Mouse (Mus musculus) thymus, postnatal 4 days (tissue): ENCODE measurements around the gene Ddx28.
"Not testable (repeated sequence)": the region's sequence is repeated elsewhere in the genome, so short reads cannot be mapped to it uniquely, and the experiment has no call there.

ENCODE experiments used
- DNase-seq: peaks from one replicate; pipeline ENCODE4 v3.0.0; 2021

Ddx28 gene

GRCm38 (mm10) chr8:106012203-106012602 is 521 bp upstream of the Ddx28 start:
- not testable (repeated sequence) for DNase-seq

GRCm38 (mm10) chr8:106010748-106011642 is 687 bp downstream of the Ddx28 start:
- DNase-seq, result peak; percentile 94

DNA sequence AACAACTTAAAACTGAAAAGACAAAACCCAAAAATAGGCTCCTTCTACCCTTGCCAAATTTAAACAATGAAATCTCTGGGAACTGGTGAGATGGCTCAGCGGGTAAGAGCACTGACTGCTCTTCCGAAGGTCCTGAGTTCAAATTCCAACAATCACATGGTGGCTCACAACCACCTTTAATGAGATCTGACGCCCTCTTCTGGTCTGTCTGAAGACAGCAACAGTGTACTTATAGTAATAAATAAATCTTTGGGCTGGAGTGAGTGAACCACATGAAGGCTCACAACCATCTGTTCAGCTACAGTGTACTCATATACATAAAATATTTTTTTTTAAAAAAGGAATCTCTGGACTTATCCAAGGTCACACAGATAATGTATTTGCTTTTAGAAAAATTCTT is 3.8 kb downstream of the Ddx28 start:
- not testable (repeated sequence) for DNase-seq

DNA sequence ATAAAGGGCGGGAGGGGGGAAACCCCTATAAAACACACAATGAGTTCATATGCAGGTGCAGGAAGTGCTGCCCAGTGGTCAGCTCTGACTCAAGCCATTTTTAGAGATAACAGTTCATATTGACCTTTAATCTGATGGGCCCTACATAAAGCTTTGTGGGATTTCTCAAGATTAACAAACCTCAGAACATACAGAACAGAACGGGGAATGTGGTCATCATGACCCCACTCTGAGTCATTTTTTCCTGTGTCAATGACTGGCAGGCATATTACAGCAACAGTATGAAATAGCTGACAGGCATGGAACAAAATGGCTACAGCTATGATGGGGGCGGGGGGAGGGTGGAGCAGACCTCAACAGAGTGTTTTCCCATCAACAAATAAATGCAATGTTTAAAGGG is 4.5 kb downstream of the Ddx28 start:
- DNase-seq, result no peak

- DNase-seq, result peak; percentile 49
These were observed 5.3 kb downstream of the Ddx28 start for GRCm38 (mm10) chr8:106006413-106006812.

GRCm38 (mm10) chr8:106005875-106006274 is 5.8 kb downstream of the Ddx28 start, which contains the start of gene Dpep2nb:
TSS of gene Dpep2nb (minus strand) at chr8:106005975.
- DNase-seq, result no peak

GRCm38 (mm10) chr8:106004538-106005207 is 7.0 kb downstream of the Ddx28 start:
- DNase-seq, result no peak

GRCm38 (mm10) chr8:106001908-106002307 is 9.8 kb downstream of the Ddx28 start:
- DNase-seq, result no peak

DNA sequence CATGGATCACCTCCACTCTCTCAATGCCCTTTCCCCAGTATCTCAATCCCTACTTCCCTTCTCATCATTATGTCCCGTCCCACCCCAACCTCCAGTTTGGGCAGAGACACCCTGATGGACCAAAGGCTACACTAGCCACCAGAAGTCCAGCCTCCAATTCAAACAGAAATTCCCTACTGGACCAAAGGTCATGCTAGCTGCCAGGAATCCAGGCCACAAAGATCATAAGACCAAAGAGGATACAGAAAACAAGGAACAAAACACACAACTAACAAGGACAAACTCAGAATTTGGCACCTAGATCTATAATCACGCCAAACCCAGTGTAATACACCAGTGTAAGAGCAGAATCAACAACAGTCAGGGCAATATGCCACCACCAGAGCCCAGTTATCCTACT is 12.7 kb downstream of the Ddx28 start:
- no peak for DNase-seq

- DNase-seq, result no peak
These were observed 15.3 kb downstream of the Ddx28 start for GRCm38 (mm10) chr8:105996359-105996758.

GRCm38 (mm10) chr8:105993226-105993625 is 18.5 kb downstream of the Ddx28 start:
- no peak for DNase-seq

DNA sequence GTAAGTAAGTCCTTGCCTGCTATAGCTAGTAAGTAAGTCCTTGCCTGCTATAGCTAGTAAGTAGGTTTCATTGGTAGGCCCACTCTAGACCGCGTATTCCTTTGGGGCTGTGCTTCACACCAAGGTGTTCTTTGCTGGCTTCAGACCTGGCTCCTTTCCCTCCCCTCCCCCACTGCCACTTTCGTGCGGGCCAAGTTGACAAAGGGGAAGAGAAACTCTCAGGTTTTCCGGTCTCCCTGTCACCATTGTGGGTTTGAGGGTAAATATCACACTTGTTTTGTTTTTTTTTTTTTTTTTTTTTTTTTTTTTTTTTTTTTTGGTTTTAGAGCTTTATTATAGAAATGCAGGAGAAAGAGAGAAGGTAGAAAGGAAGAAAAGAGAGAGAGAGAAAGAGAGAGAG is 19.2 kb downstream of the Ddx28 start:
- DNase-seq, result peak; percentile 87

- DNase-seq, result no peak
These were observed 20.1 kb downstream of the Ddx28 start for GRCm38 (mm10) chr8:105991546-105991945.

GRCm38 (mm10) chr8:105990856-105991387 is 20.8 kb downstream of the Ddx28 start, which contains the start of gene Dus2:
TSS of gene Dus2 (plus strand) at chr8:105991337.
- DNase-seq, result peak; percentile 96

DNA sequence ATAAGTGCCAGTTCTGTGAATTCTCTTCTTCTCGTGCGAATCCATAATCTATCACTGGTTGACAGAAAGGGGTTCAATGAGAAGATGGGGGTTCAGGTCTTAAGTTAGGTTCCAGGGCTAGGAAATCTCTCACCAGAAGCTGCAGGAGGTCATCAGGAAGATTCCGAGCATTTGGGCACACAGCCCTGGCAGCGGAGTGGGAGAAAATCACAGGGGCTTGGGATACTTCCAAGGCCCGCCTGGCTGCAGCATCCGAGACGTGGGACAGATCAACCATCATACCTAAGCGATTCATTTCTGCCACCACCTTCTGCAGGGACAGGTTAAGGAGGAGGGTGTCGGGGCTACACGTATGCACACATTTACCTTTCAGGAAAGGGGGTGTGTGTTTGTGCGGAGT is 23.1 kb downstream of the Ddx28 start:
- DNase-seq, result no peak

GRCm38 (mm10) chr8:105983406-105983805 is 28.3 kb downstream of the Ddx28 start:
- not testable (repeated sequence) for DNase-seq

- DNase-seq, result no peak
These were observed 30.5 kb downstream of the Ddx28 start for GRCm38 (mm10) chr8:105981146-105981545.

DNA sequence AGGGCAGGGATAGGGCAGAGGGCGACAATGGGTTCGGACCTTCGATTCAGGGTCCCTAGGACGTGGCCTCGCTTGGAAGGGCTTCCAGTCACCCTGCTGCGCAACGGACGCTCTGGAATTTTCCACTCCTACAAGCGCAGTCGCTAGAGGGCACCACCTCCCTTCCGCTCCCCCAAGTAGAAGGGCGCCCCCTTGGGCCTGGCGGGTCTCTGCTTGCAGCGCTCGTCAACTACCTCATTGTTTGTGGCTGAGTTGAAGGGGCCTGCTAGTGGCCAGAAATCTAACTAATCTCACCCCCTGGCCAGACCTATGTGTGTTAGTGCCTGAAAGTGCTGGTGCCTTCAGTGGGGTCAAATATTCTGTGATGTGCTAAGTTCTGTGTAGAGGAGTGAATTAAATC is 32.4 kb downstream of the Ddx28 start, which contains the start of gene Dpep3:
Dpep3 (minus strand) TSS at position 105 of the 400 bp plus-strand sequence.
- peak; percentile 32 for DNase-seq

- no peak for DNase-seq
These were observed 36.3 kb downstream of the Ddx28 start for GRCm38 (mm10) chr8:105975363-105975762.

DNA sequence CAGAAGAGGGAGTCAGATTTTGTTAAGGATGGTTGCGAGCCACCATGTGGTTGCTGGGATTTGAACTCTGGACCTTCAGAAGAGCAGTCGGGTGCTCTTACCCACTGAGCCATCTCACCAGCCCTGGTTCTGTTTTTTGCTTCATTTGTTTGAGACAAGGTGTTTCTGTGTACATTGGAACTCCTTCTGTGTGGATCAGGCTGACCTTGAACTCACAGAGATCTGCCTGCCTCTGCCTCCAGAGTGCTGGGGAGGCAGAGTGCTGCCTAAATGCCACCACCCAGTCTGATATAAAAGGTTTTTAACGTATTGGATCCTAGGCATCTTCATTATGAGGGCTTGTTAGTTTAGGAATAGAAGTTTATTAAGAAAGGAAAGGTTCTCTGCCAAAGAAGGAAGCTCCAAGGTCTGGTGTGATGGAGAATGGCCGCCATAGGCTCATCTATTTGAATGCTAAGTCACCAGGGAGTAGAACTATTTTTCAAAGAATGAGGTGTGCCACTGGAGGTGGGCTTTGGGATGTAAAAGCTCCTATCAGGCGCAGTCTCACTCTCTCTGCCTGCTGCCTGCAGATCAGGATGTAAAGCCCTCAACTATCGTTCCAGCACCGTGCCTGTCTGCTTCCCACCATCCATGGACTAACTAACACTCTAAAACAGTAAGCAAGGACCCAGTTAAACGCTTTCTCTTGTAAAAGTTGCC is 40.5 kb downstream of the Ddx28 start:
- DNase-seq, result no peak

GRCm38 (mm10) chr8:105969367-105969766 is 42.3 kb downstream of the Ddx28 start:
- no peak for DNase-seq

DNA sequence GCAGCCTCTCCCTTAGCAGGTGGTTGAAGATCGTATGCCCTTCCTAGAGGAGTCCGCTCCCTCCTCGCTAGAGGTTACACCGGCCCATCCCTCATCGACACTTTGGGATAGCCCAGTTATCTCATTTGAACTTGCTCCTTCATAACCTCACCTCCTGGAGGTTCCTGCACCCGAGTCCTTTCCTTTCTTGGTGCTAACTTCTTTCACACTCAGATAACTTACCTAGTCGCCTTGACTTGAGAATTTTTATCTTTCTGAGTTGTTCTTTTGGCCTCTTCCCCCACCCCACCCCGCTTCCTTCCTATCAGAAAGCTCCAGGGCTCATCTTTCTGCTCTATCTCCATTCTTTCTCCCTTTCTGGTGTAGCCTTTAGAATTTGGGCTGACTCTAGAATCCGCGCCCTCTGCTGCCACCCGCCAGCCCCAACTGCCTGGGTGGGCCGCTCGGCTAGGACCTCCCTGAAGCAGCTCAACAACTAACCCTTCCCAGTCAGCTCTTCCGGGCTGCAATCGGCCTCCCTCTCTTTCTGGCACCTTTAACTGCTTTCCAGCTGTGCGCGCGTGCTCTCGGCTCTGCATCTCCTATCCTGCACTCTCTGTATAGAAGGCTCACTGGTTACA is 44.9 kb downstream of the Ddx28 start:
- peak; percentile 71 for DNase-seq
